Mouse (Mus musculus) testis, adult 10 weeks (tissue): ENCODE results near the gene Olfr195. TPM values are rescaled to one million over a fixed set of nuclear protein-coding genes. Genes with fewer than 3 reads are reported as not detected.

Experiments
- polyA plus RNA-seq: library from polyadenylated mRNA; stranded (reverse); fragments of 350-450 nt; fragmentation: Illumina TruSeq; extraction: RNeasy Lipid Tissue Mini Kit (QIAGEN cat#74804); gene quantifications from one replicate; pipeline ENCODE4 v1.2.3, GENCODE M21; 2014; ENCODE audit warnings: low read depth, low replicate concordance

Gene Olfr195
- not detected for polyA plus RNA-seq

DNA sequence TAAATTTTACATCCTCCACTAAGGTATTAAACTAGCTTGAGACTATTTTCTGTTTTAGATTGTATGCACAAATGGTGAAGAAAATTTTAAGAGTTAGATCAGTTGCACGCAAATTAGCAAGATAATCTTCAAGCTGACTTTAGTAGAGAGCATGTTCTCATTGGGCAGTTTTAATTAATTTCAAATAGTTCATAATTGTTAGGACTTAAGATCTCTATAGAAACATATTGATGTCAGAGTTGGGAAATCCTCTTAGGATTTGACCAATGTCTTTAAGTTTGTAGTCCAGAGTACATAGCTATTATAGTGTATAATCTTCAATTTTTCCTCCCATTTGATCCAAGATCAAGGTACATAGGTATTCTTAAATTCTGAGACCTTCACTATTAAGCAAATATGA, at the start of gene Olfr195:
Gene Olfr195, plus strand, starts transcription at position 301 of the 400 bp plus-strand sequence.

DNA sequence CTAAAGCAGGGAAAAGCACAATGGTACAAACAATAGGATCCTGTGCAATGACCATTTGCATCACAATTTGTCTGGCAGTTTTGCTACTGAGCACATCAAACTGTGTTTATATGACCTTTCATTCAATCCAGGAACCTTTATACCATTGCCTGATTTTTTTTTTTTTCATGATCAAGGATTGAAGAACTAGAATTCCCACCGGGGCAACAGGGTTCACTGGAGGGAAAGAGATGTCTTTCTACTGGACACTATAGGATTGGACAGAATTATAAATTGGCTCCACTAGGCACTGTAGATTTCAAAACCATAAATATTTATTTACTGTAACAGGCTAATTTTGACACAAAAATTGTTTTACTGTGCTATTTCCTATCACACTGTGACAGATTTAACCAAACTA, 35.1 kb upstream of the Olfr195 start, which contains the start of gene Olfr193:
Gene Olfr193, minus strand, starts transcription at position 101 of the 400 bp plus-strand sequence.

DNA sequence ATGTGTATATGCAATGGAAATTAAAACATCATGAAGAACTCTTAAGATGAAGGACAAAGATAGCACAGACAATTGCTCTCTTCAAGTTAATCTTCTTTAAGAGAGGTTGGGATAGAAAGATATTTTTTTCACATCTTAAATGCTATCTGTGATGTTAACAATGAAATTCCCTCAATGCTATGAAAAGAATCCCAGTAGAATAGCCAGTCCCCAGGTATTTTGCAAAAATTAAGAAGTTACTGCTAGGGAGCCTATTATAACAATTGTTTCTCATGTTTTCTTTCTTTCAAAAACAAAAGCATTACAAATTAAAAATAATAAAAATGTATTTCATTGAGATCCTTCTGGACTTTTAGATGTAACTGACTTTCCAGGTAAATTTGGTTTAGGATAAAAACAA, 25.9 kb upstream of the Olfr195 start, which contains the start of gene Olfr194:
Gene Olfr194, minus strand, starts transcription at position 101 of the 400 bp plus-strand sequence.

DNA sequence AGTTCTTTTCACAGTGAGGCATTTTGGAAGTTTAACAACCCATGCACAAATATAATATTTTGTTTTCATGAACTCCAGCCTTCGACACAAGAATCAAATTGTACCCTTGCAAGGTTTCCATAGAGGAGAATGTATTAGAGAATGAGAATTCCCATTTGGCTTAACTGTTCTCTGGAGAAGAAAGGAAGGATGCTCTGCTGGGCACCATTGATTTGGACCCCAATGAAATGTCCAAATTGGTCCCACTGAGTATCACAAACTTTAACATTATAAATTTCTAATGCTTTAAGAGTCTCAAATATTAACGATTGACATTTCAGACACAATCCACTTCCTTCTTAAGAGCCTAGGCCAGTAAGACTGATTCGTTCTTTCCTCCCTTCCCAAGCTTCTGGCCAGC, 23.5 kb downstream of the Olfr195 start, which contains the start of gene Olfr196:
Gene Olfr196, minus strand, starts transcription at position 101 of the 400 bp plus-strand sequence.

Other genes with a start within 250 kb of the Olfr195 start
- 1.5 TPM for gene Olfr181, start 218.3 kb upstream of the Olfr195 start, polyA plus RNA-seq
- gene Olfr180, start 217.7 kb upstream of the Olfr195 start, polyA plus RNA-seq: 0.92 TPM
- gene Olfr183, start 151.7 kb upstream of the Olfr195 start, polyA plus RNA-seq: 1.1 TPM
- not detected for gene Olfr186, start 116.8 kb upstream of the Olfr195 start, polyA plus RNA-seq
- not detected for gene Olfr187, start 107.3 kb upstream of the Olfr195 start, polyA plus RNA-seq
- gene Olfr190, start 69.0 kb upstream of the Olfr195 start, polyA plus RNA-seq: not detected
- not detected for gene Olfr191, start 57.2 kb upstream of the Olfr195 start, polyA plus RNA-seq
- gene Olfr193, start 35.2 kb upstream of the Olfr195 start, polyA plus RNA-seq: not detected
- gene Olfr194, start 26.0 kb upstream of the Olfr195 start, polyA plus RNA-seq: 0.11 TPM
- gene Olfr196, start 23.4 kb downstream of the Olfr195 start, polyA plus RNA-seq: 0.11 TPM
- not detected for gene Olfr198, start 56.5 kb downstream of the Olfr195 start, polyA plus RNA-seq
- gene Olfr199, start 72.7 kb downstream of the Olfr195 start, polyA plus RNA-seq: 2.1 TPM
- not detected for gene Olfr201, start 125.6 kb downstream of the Olfr195 start, polyA plus RNA-seq
- gene Olfr202, start 139.7 kb downstream of the Olfr195 start, polyA plus RNA-seq: not detected
- not detected for gene Olfr203, start 151.8 kb downstream of the Olfr195 start, polyA plus RNA-seq
- not detected for gene Olfr204, start 171.2 kb downstream of the Olfr195 start, polyA plus RNA-seq
- not detected for gene Olfr205, start 184.1 kb downstream of the Olfr195 start, polyA plus RNA-seq
- 0.20 TPM for gene Olfr206, start 202.2 kb downstream of the Olfr195 start, polyA plus RNA-seq
- not detected for gene Olfr209, start 216.9 kb downstream of the Olfr195 start, polyA plus RNA-seq